Mouse (Mus musculus) heart, adult 2 months (tissue): ENCODE data around the gene Tspan17. TPM values are rescaled to one million over a fixed set of nuclear protein-coding genes. Genes with fewer than 3 reads are reported as not detected.

Experiments
- DNase-seq, 2 experiments: peaks; one replicate each; pipeline ENCODE4 v3.0.0; 2021
- H3K27ac ChIP-seq: fragments of 200-600 bp; 2 replicates; pipeline ENCODE4 v1.8.1; 2022
- H3K27me3 ChIP-seq: fragments of 200-500 bp; 2 replicates; pipeline ENCODE4 v1.6.1; 2012; ENCODE audit warnings: mild to moderate bottlenecking, low read length, inconsistent platforms, mixed read lengths; ENCODE audit not compliant: control insufficient read depth, insufficient read depth
- H3K36me3 ChIP-seq: fragments of 200-500 bp; 2 replicates; pipeline ENCODE4 v1.6.1; 2012; ENCODE audit warnings: low read length, inconsistent platforms; ENCODE audit not compliant: control insufficient read depth, insufficient read depth
- H3K4me1 ChIP-seq: fragments of 200-500 bp; 2 replicates; pipeline ENCODE4 v1.6.1; 2011; ENCODE audit warnings: low read length; ENCODE audit not compliant: control insufficient read depth, insufficient read depth
- H3K4me3 ChIP-seq: fragments of 200-600 bp; 2 replicates; pipeline ENCODE4 v1.8.1; 2022
- H3K79me2 ChIP-seq: fragments of 200-500 bp; replicated peaks from 2 replicates; pipeline ENCODE4 v1.6.1; 2012; ENCODE audit warnings: mild to moderate bottlenecking, inconsistent platforms, low read length, moderate library complexity, mixed read lengths; ENCODE audit not compliant: control insufficient read depth, insufficient read depth
- H3K9ac ChIP-seq: fragments of 200-500 bp; 2 replicates; pipeline ENCODE4 v1.6.1; 2012; ENCODE audit warnings: low read depth, mild to moderate bottlenecking, control low read depth, inconsistent platforms, low read length, mixed read lengths
- CTCF ChIP-seq: fragments of 200-600 bp; IDR thresholded peaks from 2 replicates; pipeline ENCODE4 v1.8.1; 2022; ENCODE audit warnings: antibody characterized with exemption, mild to moderate bottlenecking, moderate library complexity
- EP300 ChIP-seq: fragments of 200-500 bp; IDR thresholded peaks from 2 replicates; pipeline ENCODE4 v1.6.1; 2011; ENCODE audit warnings: low read depth, low read length, control low read depth; ENCODE audit not compliant: insufficient read depth
- POLR2A ChIP-seq: fragments of 200-500 bp; IDR thresholded peaks from 2 replicates; pipeline ENCODE4 v1.6.1; 2011; ENCODE audit warnings: mild to moderate bottlenecking, low read depth, low read length, control low read depth; ENCODE audit not compliant: insufficient read depth
- WGBS: fragments of 180-500 bp; shearing (Covaris S2); methylation state at CpG from one replicate; pipeline ENCODE4 v1.1.7; 2018; 5-methylcytosine and 5-hydroxymethylcytosine counted together
- intact Hi-C: fragments of 180-260 bp; cut with DNase I; formaldehyde crosslinking; loops from one replicate; pipeline ENCODE4 v1.15.1; 2025
- polyA plus RNA-seq: library from polyadenylated mRNA; depleted of rRNA; stranded (reverse); fragments of >200 nt; gene quantifications from 2 replicates; pipeline ENCODE4 v1.2.3, GENCODE M21; 2012
- total RNA-seq, 2 experiments: library from RNA; stranded (reverse); gene quantifications; 2 replicates each; pipeline ENCODE4 v1.2.3; 2021

Gene Tspan17
- total and polyA plus RNA-seq, 3 experiments: 7.2 to 12.7 (median 10.0) TPM

DNA sequence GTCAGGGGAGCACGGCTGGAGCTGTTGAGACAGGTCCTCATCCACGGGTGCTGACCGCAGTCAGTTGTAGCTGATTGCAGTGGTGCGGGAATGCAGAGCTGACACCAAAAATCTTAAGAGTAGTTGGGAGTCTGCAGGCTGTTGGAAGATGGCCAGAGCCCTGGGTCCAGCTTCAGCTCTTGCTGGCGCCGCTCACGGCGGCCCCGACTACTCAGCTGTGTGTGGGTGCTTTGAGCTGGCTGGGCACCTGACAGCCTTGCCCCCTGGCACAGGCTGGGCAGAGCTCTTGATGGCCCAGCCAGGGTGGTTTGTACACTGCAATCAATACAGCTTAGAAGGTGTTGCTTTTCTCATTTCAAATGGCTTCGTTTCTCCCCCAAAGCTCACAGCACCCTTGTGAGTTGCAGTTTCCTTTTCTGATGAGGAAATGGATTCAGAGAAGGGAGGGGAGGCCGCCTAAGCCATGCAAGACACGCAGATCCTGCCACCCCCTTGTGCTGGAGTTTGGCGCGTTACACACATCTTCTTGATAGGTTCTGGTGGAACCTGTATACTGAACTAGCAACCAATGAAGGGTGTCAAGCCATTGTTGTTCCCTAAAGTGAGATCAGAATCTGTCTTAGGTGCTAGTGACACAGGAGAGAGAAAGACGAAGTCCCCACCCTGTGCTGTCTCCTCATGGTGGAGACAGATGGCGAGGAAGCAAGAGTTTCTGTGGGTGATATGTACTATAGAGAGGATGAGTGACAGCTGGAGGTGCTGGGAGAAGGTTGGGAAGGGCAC, 8.9 kb downstream of the Tspan17 start:
- 71% methylated on average over 16 of the region's 16 CpGs for WGBS
- Histone ChIP-seq H3K27ac (no peak overlapping the region), H3K79me2 (no peaks in the 10 kb centered on the region), H3K4me3 (no peak overlapping the region), H3K9ac (no peak overlapping the region), H3K27me3 (no peaks in the 10 kb centered on the region), H3K4me1 (no peaks in the 10 kb centered on the region; the same call in 1 of the 2 replicates), H3K36me3 (no peaks in the 10 kb centered on the region)
- DNase-seq: no peak
- intact Hi-C loops: loop anchor here (2.0 kb wide), 1 partner anchor 273 kb away; no protein-coding TSS in a partner anchor
- no peak for TF ChIP-seq EP300
- no peak for TF ChIP-seq POLR2A
- TF ChIP-seq CTCF: no peak

DNA sequence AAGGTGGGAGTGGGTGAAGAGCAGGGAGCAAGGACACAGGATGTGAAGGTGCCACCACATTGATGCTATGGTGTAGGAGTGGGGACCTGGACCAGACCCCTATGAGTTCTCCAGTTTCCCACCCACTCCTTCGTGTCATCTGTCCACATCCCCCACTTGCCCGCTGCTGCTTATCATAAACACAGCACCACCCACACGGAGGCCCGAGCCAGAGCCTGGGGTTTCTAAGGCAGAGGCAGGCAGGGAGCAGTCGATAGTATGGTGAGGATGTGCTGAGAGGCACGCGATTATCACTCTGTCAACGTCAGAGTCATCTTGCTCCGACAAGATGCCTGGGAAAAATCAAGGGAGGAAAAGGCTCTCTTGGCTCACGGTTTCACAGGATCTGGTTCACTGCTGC, 9.6 kb downstream of the Tspan17 start:
- Histone ChIP-seq H3K79me2 (no peaks in the 10 kb centered on the region), H3K9ac (no peak overlapping the region), H3K27me3 (no peaks in the 10 kb centered on the region), H3K36me3 (no peaks in the 10 kb centered on the region), H3K27ac (no peak overlapping the region), H3K4me3 (no peak overlapping the region), H3K4me1 (no peaks in the 10 kb centered on the region; the same call in 1 of the 2 replicates)
- DNase-seq: no peak
- intact Hi-C loops: loop anchor here (1.0 to 2.0 kb wide), 2 partner anchors 272 to 380 kb away; no protein-coding TSS in a partner anchor
- 49% methylated on average over 10 of the region's 10 CpGs for WGBS
- TF ChIP-seq EP300 (no peak), POLR2A (no peak), CTCF (no peak)

DNA sequence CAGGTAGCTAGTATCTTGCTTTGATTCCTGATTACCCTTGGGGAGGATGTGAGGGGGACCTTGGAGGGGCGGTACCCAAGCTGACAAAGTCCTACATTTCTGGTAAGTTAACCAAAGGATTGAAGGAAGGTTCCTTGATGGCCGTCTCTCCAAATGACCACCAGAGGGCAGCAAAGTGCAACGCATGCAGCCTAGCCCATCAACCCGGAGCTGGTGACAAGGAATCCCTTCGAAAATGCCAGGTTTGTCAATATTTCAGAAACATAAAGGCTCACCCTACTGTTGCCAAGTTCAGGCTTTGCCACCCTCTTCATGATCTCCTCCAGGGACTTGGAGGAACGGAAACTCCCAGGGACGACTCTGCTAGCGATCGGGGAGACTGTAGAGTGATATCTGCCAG, 10.5 kb downstream of the Tspan17 start:
- no peak overlapping the region for H3K27ac ChIP-seq
- H3K27me3 ChIP-seq: no peaks in the 10 kb centered on the region
- no peaks in the 10 kb centered on the region; the same call in 1 of the 2 replicates for H3K4me1 ChIP-seq
- TF ChIP-seq CTCF: peak; percentile 98; the same call in 1 of the 2 replicates
- TF ChIP-seq EP300: peak; percentile 76
- TF ChIP-seq POLR2A: no peak
- H3K9ac ChIP-seq: no peak overlapping the region
- 3% methylated on average over 9 of the region's 9 CpGs for WGBS
- no peaks in the 10 kb centered on the region for H3K36me3 ChIP-seq
- intact Hi-C loops: loop anchor here (1.0 to 2.0 kb wide), 2 partner anchors 271 to 379 kb away; no protein-coding TSS in a partner anchor
- H3K79me2 ChIP-seq: no peaks in the 10 kb centered on the region
- no peak overlapping the region for H3K4me3 ChIP-seq
- peak; percentile 64 to 73 for DNase-seq

DNA sequence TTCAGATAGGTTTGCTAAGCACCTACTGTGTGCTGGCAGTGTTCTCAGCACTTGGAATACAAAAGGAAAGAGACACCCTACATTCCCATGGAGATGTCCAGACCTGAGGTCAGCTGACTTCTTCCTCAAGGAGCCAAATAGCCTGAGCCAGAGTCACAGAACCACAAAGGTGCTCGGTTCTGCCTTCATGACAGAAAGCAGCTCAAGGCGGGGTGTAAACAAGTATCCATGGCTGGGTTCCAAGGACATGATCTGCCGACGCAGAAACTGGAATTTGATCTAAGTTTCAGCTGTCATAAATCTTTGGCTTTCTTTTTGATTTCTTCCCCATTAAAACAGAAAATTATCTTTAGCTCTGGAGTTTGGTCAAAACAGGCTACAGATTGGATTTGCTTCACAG, 11.0 kb downstream of the Tspan17 start:
- Histone ChIP-seq H3K36me3 (no peaks in the 10 kb centered on the region), H3K27me3 (no peaks in the 10 kb centered on the region), H3K79me2 (no peaks in the 10 kb centered on the region), H3K4me3 (no peak overlapping the region), H3K9ac (no peak overlapping the region), H3K27ac (no peak overlapping the region), H3K4me1 (no peaks in the 10 kb centered on the region; the same call in 1 of the 2 replicates)
- TF ChIP-seq EP300: no peak
- no peak for TF ChIP-seq CTCF
- no peak for TF ChIP-seq POLR2A
- 45% methylated on average over 4 of the region's 4 CpGs for WGBS
- intact Hi-C loops: no loop called here
- no peak for DNase-seq

DNA sequence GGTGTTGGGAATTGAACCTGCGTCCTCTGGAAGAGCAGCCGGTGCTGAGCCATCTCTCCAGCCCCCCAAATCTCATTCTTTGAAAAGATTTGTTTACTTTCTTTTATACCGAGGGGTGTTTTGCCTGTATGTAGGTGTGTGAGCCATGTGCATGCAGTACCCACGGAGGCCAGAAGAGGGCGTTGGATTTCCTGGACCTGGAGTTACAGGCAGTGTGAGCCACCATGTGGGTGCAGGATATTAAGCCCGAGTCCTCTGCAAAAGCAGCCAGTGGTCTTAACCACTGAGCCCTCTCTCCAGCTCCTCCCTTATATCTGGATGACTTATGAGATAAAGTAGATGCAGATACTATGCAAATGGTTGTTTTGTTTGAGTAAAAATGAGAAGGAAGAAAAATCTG, 13.8 kb downstream of the Tspan17 start:
- DNase-seq: no peak
- Histone ChIP-seq H3K9ac (no peak overlapping the region), H3K4me1 (no peaks in the 10 kb centered on the region; the same call in 1 of the 2 replicates), H3K79me2 (no peaks in the 10 kb centered on the region), H3K36me3 (no peaks in the 10 kb centered on the region), H3K27me3 (no peaks in the 10 kb centered on the region; the same call in 1 of the 2 replicates), H3K4me3 (no peak overlapping the region), H3K27ac (no peak overlapping the region)
- TF ChIP-seq CTCF: peak; percentile 28
- TF ChIP-seq POLR2A: no peak
- WGBS: 81% methylated on average over 6 of the region's 6 CpGs
- intact Hi-C loops: no loop called here

DNA sequence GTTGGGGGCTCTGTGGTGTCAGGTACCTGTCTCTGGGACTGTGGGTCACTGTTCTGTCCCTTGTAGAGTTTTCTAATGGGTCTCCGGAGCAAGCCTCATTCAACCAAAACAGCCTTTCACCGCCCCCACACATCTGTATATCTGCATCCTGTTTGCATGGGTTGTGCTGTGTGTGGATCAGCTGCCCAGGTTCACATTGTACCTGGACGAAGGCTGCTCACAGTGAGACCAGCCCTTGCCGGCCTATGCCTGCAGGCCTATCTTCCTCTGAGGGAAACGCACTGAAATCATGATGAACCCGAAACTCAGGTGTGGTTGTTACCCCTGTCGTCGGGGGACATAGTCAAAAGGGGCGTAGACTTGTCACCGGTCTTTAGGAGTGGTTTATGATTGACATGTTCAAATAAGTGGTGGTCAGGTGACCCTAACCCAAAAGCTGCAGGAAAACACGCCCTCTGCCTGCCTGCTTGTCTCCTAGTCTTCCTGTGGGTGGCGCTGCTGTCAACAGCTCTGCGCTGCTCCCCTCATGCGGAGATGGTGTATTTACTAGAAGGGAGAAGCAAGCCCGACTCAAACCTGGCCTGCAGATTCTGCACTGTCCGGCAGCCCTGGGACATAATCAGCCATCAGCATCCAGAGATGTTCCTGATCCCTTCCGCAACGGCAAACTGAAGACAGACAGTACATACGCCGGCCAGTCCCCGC, 16.1 kb downstream of the Tspan17 start:
- no peak overlapping the region for H3K4me3 ChIP-seq
- no peaks in the 10 kb centered on the region for H3K4me1 ChIP-seq
- no peak for TF ChIP-seq POLR2A
- TF ChIP-seq CTCF: 0 out of 2 replicates have a peak, but pooled peaks have one; percentile 15
- no peak overlapping the region for H3K27ac ChIP-seq
- DNase-seq: no peak
- no peaks in the 10 kb centered on the region; the same call in 1 of the 2 replicates for H3K27me3 ChIP-seq
- WGBS: 37% methylated on average over 21 of the region's 21 CpGs
- no peaks in the 10 kb centered on the region for H3K79me2 ChIP-seq
- intact Hi-C loops: no loop called here
- H3K9ac ChIP-seq: no peak overlapping the region
- H3K36me3 ChIP-seq: no peaks in the 10 kb centered on the region
